Mouse (Mus musculus): Measurements from ENCODE around the gene Clip4. TPM values are rescaled to one million over a fixed set of nuclear protein-coding genes. Genes with fewer than 3 reads are reported as not detected.

Gene Clip4
- total and polyA plus RNA-seq, 2 experiments from 2014 or later = 12.5 to 18.9 TPM

GRCm38 (mm10) chr17:71869372-71870231 lies 101.3 kb downstream of the Clip4 start:
- DNase-seq (ENCODE audit: low spot score) = peak; percentile 52
- no peaks in the 10 kb centered on the region for H3K4me1 ChIP-seq (ENCODE audit: insufficient read depth, low read length)
- no peak overlapping the region for H3K27ac ChIP-seq
- no peaks in the 10 kb centered on the region for H3K9me3 ChIP-seq (ENCODE audit: low read length)
- H3K9ac ChIP-seq (replicated peaks; ENCODE audit: low read length) = peak overlapping the region; percentile 71
- WGBS = 5% methylated on average over 59 of the region's 60 CpGs
- no peaks in the 10 kb centered on the region for H3K36me3 ChIP-seq (ENCODE audit: insufficient read depth, low read length)
- TF ChIP-seq CTCF (IDR thresholded peaks at IDR 0.05; ENCODE audit: low read depth) = no peak
- no peaks in the 10 kb centered on the region for H3K27me3 ChIP-seq (ENCODE audit: insufficient read depth, low read length)
- ATAC-seq = peak; percentile 73
- H3K4me2 ChIP-seq (ENCODE audit: low read depth, low read length) = peak overlapping the region; percentile 92
- peak overlapping the region; percentile 43 for H3K4me3 ChIP-seq (ENCODE audit: low read length)

- Histone ChIP-seq H3K4me3 (ENCODE audit: low read length) (no peak overlapping the region), H3K4me2 (ENCODE audit: low read depth, low read length) (no peak overlapping the region), H3K27ac (no peak overlapping the region), H3K4me1 (ENCODE audit: insufficient read depth, low read length) (no peaks in the 10 kb centered on the region), H3K36me3 (ENCODE audit: insufficient read depth, low read length) (no peaks in the 10 kb centered on the region), H3K9me3 (ENCODE audit: low read length) (no peaks in the 10 kb centered on the region), H3K9ac (replicated peaks; ENCODE audit: low read length) (no peak overlapping the region), H3K27me3 (ENCODE audit: insufficient read depth, low read length) (no peaks in the 10 kb centered on the region)
- ATAC-seq = no peak
- no peak for TF ChIP-seq CTCF (IDR thresholded peaks at IDR 0.05; ENCODE audit: low read depth)
- WGBS = 89% methylated on average over 8 of the region's 8 CpGs
- DNase-seq (ENCODE audit: low spot score) = no peak
Observed at GRCm38 (mm10) chr17:71870232-71870621, 102.0 kb downstream of the Clip4 start.

- WGBS = 83% methylated on average over 1 of the region's 1 CpGs
- H3K27ac ChIP-seq = no peak overlapping the region
- no peaks in the 10 kb centered on the region for H3K27me3 ChIP-seq (ENCODE audit: insufficient read depth, low read length)
- no peak overlapping the region for H3K4me2 ChIP-seq (ENCODE audit: low read depth, low read length)
- no peaks in the 10 kb centered on the region for H3K9me3 ChIP-seq (ENCODE audit: low read length)
- no peak for ATAC-seq
- H3K9ac ChIP-seq (replicated peaks; ENCODE audit: low read length) = no peak overlapping the region
- DNase-seq (ENCODE audit: low spot score) = no peak
- no peaks in the 10 kb centered on the region for H3K36me3 ChIP-seq (ENCODE audit: insufficient read depth, low read length)
- no peak for TF ChIP-seq CTCF (IDR thresholded peaks at IDR 0.05; ENCODE audit: low read depth)
- no peak overlapping the region for H3K4me3 ChIP-seq (ENCODE audit: low read length)
- no peaks in the 10 kb centered on the region for H3K4me1 ChIP-seq (ENCODE audit: insufficient read depth, low read length)
Observed at GRCm38 (mm10) chr17:71870641-71871040, 102.4 kb downstream of the Clip4 start.

GRCm38 (mm10) chr17:71871981-71872380 lies 103.7 kb downstream of the Clip4 start:
- Histone ChIP-seq H3K4me3 (ENCODE audit: low read length) (no peak overlapping the region), H3K4me2 (ENCODE audit: low read depth, low read length) (no peak overlapping the region), H3K27me3 (ENCODE audit: insufficient read depth, low read length) (no peaks in the 10 kb centered on the region), H3K9ac (replicated peaks; ENCODE audit: low read length) (no peak overlapping the region), H3K36me3 (ENCODE audit: insufficient read depth, low read length) (no peaks in the 10 kb centered on the region), H3K4me1 (ENCODE audit: insufficient read depth, low read length) (no peaks in the 10 kb centered on the region), H3K27ac (no peak overlapping the region), H3K9me3 (ENCODE audit: low read length) (no peaks in the 10 kb centered on the region)
- WGBS = 78% methylated on average over 7 of the region's 7 CpGs
- ATAC-seq = no peak
- no peak for DNase-seq (ENCODE audit: low spot score)
- no peak for TF ChIP-seq CTCF (IDR thresholded peaks at IDR 0.05; ENCODE audit: low read depth)

GRCm38 (mm10) chr17:71872976-71873375 lies 104.7 kb downstream of the Clip4 start:
- DNase-seq (ENCODE audit: low spot score) (peak; percentile 10), ATAC-seq (no peak)
- Histone ChIP-seq H3K4me2 (ENCODE audit: low read depth, low read length) (no peak overlapping the region), H3K36me3 (ENCODE audit: insufficient read depth, low read length) (no peaks in the 10 kb centered on the region), H3K4me1 (ENCODE audit: insufficient read depth, low read length) (no peaks in the 10 kb centered on the region), H3K4me3 (ENCODE audit: low read length) (no peak overlapping the region), H3K27me3 (ENCODE audit: insufficient read depth, low read length) (no peaks in the 10 kb centered on the region), H3K27ac (no peak overlapping the region), H3K9ac (replicated peaks; ENCODE audit: low read length) (no peak overlapping the region), H3K9me3 (ENCODE audit: low read length) (no peaks in the 10 kb centered on the region)
- WGBS = 60% methylated on average over 5 of the region's 5 CpGs
- peak; percentile 61 for TF ChIP-seq CTCF (IDR thresholded peaks at IDR 0.05; ENCODE audit: low read depth)

GRCm38 (mm10) chr17:71874077-71874476 lies 105.8 kb downstream of the Clip4 start:
- Histone ChIP-seq H3K4me1 (ENCODE audit: insufficient read depth, low read length) (no peaks in the 10 kb centered on the region), H3K4me2 (ENCODE audit: low read depth, low read length) (no peak overlapping the region), H3K4me3 (ENCODE audit: low read length) (no peak overlapping the region), H3K27me3 (ENCODE audit: insufficient read depth, low read length) (no peaks in the 10 kb centered on the region), H3K9me3 (ENCODE audit: low read length) (no peaks in the 10 kb centered on the region), H3K27ac (no peak overlapping the region), H3K9ac (replicated peaks; ENCODE audit: low read length) (no peak overlapping the region), H3K36me3 (ENCODE audit: insufficient read depth, low read length) (no peaks in the 10 kb centered on the region)
- TF ChIP-seq CTCF (IDR thresholded peaks at IDR 0.05; ENCODE audit: low read depth) = peak; percentile 74
- DNase-seq (ENCODE audit: low spot score) (peak; percentile 53), ATAC-seq (no peak)
- 38% methylated on average over 6 of the region's 6 CpGs for WGBS

- Histone ChIP-seq H3K36me3 (ENCODE audit: insufficient read depth, low read length) (no peaks in the 10 kb centered on the region), H3K4me3 (ENCODE audit: low read length) (no peak overlapping the region), H3K4me2 (ENCODE audit: low read depth, low read length) (no peak overlapping the region), H3K4me1 (ENCODE audit: insufficient read depth, low read length) (no peaks in the 10 kb centered on the region), H3K9ac (replicated peaks; ENCODE audit: low read length) (no peak overlapping the region), H3K27me3 (ENCODE audit: insufficient read depth, low read length) (no peaks in the 10 kb centered on the region), H3K27ac (no peak overlapping the region), H3K9me3 (ENCODE audit: low read length) (no peaks in the 10 kb centered on the region)
- DNase-seq (ENCODE audit: low spot score) = no peak
- ATAC-seq = no peak
- TF ChIP-seq CTCF (IDR thresholded peaks at IDR 0.05; ENCODE audit: low read depth) = no peak
- WGBS = 92% methylated on average over 9 of the region's 9 CpGs
Observed at GRCm38 (mm10) chr17:71874795-71875194, 106.5 kb downstream of the Clip4 start.

Data from hindbrain, postnatal 0 days (tissue).